Mouse (Mus musculus) small intestine, adult 2 months (tissue): ENCODE measurements around the gene Gch1. TPM values are rescaled to one million over a fixed set of nuclear protein-coding genes. Genes with fewer than 3 reads are reported as not detected.
"Not testable (repeated sequence)": the region's sequence is repeated elsewhere in the genome, so short reads cannot be mapped to it uniquely, and the experiment has no call there.

Source experiments
- H3K27ac ChIP-seq: fragments of 200-500 bp; 2 replicates; pipeline ENCODE4 v1.5.1; 2012; ENCODE audit warnings: low read depth, low read length, control low read depth, inconsistent platforms; ENCODE audit not compliant: insufficient read depth
- H3K27me3 ChIP-seq: fragments of 200-500 bp; 2 replicates; pipeline ENCODE4 v1.6.1; 2012; ENCODE audit warnings: mild to moderate bottlenecking, moderate library complexity, low read length, inconsistent platforms; ENCODE audit not compliant: control insufficient read depth, insufficient read depth
- H3K36me3 ChIP-seq: fragments of 200-500 bp; 2 replicates; pipeline ENCODE4 v1.6.1; 2012; ENCODE audit warnings: mild to moderate bottlenecking, low read length, control low read depth, inconsistent platforms; ENCODE audit not compliant: control insufficient read depth, insufficient read depth
- H3K4me1 ChIP-seq: fragments of 200-500 bp; 2 replicates; pipeline ENCODE4 v1.6.1; 2012; ENCODE audit warnings: low read length, inconsistent platforms, mixed read lengths; ENCODE audit not compliant: control insufficient read depth, insufficient read depth, insufficient read length
- H3K4me3 ChIP-seq: fragments of 200-500 bp; 2 replicates; pipeline ENCODE4 v1.5.1; 2012; ENCODE audit warnings: low read depth, mild to moderate bottlenecking, control low read depth, inconsistent platforms, low read length, moderate library complexity
- CTCF ChIP-seq: fragments of 200-500 bp; IDR thresholded peaks from 2 replicates; pipeline ENCODE4 v1.5.1; 2012; ENCODE audit warnings: low read depth, mild to moderate bottlenecking, control low read depth, inconsistent platforms, low read length, moderate library complexity, mixed read lengths; ENCODE audit not compliant: insufficient replicate concordance, insufficient read length; ENCODE audit errors: extremely low read depth
- POLR2A ChIP-seq: fragments of 200-500 bp; IDR thresholded peaks from 2 replicates; pipeline ENCODE4 v1.6.1; 2012; ENCODE audit warnings: low read depth, mild to moderate bottlenecking, control low read depth, inconsistent platforms, low read length, moderate library complexity
- WGBS: fragments of 180-500 bp; shearing (Covaris S2); methylation state at CpG from one replicate; pipeline ENCODE4 v1.1.7; 2018; 5-methylcytosine and 5-hydroxymethylcytosine counted together
- polyA plus RNA-seq: library from polyadenylated mRNA; depleted of rRNA; stranded (reverse); fragments of >200 nt; gene quantifications from 2 replicates; pipeline ENCODE4 v1.2.3, GENCODE M21; 2012

Gene Gch1
- polyA plus RNA-seq, 1 experiment, result 35.7 TPM

DNA sequence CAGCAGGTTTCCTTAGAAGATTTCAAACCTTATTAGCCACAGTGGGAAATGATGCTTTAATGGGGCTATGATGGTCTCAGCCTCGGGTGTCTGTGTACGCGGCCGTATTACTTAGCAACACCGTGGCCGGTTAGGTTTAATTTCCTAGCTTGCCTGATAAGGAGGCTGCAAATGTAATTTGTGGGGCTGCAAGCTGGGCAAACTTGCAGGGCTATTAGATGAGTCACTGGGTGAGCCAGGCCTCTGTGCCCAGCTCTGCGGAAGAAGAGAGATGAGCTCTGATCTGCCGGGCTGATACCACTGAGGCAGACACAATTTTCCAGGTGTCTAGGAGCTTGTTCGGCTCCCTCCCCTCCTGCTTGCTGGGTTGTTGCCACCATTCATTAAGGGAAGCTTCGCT, 55.3 kb downstream of the Gch1 start:
- H3K36me3 ChIP-seq, result no peaks in the 10 kb centered on the region
- TF ChIP-seq POLR2A, result no peak
- TF ChIP-seq CTCF, result no peak
- H3K4me3 ChIP-seq, result no peak overlapping the region
- H3K27ac ChIP-seq, result no peak overlapping the region
- 25% methylated on average over 10 of the region's 10 CpGs for WGBS
- peaks cover 7% of the 10 kb centered on the region for H3K4me1 ChIP-seq
- no peaks in the 10 kb centered on the region for H3K27me3 ChIP-seq

DNA sequence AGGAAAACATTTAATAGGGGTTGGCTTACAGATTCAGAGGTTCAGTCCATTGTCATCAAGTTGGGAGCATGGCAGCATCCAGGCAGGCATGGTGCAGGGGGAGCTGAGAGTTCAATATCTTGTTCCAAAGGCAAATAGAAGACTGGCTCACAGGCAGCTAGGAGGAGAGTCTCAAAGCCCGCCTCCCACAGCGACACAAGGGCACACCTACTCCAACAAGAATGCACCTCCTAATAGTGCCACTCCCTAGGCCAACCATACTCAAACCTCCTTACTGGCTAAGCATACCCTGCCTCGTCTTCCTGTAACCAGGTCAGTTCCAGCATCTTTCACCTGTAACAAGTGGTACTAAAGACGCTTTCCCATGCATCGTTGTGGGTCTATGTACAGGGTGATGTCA, 61.2 kb downstream of the Gch1 start:
- Histone ChIP-seq H3K4me3 (no peak overlapping the region), H3K27ac (no peak overlapping the region), H3K36me3 (no peaks in the 10 kb centered on the region), H3K4me1 (no peaks in the 10 kb centered on the region), H3K27me3 (no peaks in the 10 kb centered on the region)
- WGBS, result 64% methylated on average over 5 of the region's 5 CpGs
- TF ChIP-seq POLR2A, result no peak
- TF ChIP-seq CTCF, result no peak

DNA sequence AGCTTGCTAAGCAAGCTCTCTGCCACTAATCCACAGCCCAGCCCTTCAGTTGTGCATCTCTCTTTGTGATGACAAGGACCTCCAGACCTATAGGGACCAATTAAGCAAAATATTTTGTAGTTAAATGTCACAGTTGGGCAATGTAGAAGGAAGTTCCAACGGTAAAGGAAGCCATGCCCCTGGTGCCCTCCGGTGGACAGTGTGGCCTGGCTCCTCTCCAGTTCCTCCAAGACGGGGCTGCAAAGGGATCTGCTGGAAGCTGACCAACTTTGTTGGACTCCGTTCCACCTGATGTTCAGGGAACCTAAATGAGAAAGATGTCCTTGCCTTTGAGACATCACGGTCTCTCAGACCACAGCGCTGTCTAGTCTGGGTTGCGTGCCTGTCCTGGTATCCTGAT, 71.7 kb downstream of the Gch1 start:
- Histone ChIP-seq H3K4me1 (peaks cover 12% of the 10 kb centered on the region), H3K4me3 (no peak overlapping the region), H3K27me3 (no peaks in the 10 kb centered on the region), H3K36me3 (no peaks in the 10 kb centered on the region), H3K27ac (no peak overlapping the region)
- 48% methylated on average over 7 of the region's 7 CpGs for WGBS
- no peak for TF ChIP-seq POLR2A
- TF ChIP-seq CTCF, result no peak

DNA sequence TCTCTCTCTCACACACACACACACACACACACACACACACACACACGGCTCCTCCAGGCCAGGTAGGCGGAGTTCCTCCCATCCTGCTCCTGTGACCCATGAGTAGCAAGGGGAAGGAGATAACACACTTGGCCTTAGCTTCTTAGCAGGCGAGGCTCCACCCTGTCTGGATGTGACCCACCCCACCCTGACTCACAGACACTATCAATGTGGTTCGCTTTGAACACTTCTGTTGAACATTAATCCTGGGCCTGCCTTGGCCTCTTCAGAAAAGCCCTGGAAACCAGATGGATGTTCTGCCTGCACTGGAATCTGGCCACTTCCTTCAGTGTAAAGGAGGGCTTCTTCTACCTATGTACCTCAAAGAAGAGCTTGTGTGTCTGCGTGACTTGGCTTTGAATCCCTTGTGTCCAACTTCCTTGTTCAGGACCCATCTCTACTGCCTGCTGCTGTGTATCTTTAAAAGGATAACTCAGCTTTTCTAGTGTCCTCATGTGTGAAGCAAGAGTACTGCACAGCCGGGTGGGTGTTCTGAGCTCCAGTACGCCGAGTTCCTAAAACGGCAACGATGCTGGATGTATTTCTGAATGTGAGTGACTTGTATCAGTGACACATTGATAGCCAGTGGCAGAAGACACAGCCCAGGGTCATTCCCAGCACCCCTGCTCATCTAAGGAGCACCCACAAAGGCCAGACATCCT, 73.0 kb downstream of the Gch1 start:
- H3K27ac ChIP-seq, result peak overlapping the region; percentile 18; the same call in 1 of the 2 replicates
- 34% methylated on average over 10 of the region's 10 CpGs for WGBS
- no peaks in the 10 kb centered on the region for H3K27me3 ChIP-seq
- no peak overlapping the region for H3K4me3 ChIP-seq
- TF ChIP-seq CTCF (no peak), POLR2A (no peak)
- no peaks in the 10 kb centered on the region for H3K36me3 ChIP-seq
- H3K4me1 ChIP-seq, result peaks cover 12% of the 10 kb centered on the region

DNA sequence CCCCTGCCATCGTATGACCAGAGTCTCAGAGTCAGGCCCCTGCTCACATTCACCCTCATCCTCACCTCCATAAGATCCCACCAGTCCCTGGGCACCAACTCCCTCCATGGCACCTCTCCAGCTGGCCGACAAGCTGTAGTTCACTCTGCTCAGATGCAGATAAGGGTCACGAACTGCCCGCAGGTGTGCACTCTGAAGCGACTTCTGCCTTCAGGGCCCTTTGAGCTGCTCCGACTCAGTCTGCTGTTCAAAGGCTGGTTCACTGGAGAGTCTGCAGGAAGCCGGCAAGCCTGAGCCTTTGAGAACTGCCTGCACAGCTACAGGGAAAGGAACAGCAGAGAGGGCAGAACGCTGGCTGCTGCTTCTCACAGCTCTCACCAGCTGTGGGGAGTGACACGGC, 74.1 kb downstream of the Gch1 start:
- Histone ChIP-seq H3K36me3 (no peaks in the 10 kb centered on the region), H3K4me1 (peaks cover 12% of the 10 kb centered on the region), H3K4me3 (no peak overlapping the region), H3K27me3 (no peaks in the 10 kb centered on the region), H3K27ac (no peak overlapping the region)
- TF ChIP-seq POLR2A (no peak), CTCF (no peak)
- 19% methylated on average over 9 of the region's 9 CpGs for whole genome bisulfite sequencing

DNA sequence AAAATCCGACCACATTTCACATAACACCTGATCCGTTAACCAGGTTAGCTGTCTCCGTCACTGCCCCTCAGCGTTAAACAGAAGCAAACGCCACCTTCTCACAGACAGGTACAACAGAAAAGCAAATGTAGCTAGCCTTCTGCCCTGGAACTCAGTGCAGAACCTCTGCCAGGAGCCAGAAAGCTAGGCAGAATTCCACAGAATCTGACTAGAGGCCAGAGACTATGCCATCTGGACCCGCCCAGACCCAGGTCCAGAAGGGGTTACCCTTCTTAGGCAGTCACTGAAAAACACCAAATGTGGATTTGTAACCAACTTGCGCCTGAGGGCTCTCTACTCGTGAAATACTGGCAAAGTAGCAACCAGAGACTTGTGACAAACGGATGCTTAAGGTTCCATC, 77.9 kb downstream of the Gch1 start:
- Histone ChIP-seq H3K4me1 (peaks cover 8% of the 10 kb centered on the region), H3K4me3 (no peak overlapping the region), H3K36me3 (no peaks in the 10 kb centered on the region), H3K27ac (no peak overlapping the region), H3K27me3 (no peaks in the 10 kb centered on the region)
- 68% methylated on average over 9 of the region's 9 CpGs for WGBS
- TF ChIP-seq POLR2A, result no peak
- no peak for TF ChIP-seq CTCF

DNA sequence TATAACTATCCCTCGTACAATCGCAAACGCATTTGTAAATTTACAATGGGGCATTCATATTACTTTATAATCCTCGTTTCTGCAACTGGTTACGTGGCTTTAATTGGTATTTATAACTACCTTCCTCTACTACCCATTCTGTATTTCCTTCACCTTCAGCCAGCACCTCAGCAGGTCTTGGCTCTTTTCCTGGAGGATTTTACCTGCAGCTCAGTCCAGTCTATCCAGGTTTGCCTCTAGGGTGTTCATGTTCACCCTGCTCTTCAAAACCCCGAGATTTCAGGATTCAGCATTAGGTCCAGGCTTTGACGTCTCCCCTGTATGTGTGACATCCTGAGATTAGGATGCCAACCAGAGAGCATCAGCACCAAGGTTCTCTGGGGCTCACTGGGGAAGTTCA, 78.8 kb downstream of the Gch1 start:
- H3K27ac ChIP-seq, H3K36me3 ChIP-seq, H3K4me3 ChIP-seq, H3K4me1 ChIP-seq, H3K27me3 ChIP-seq: not testable (repeated sequence)
- 81% methylated on average over 7 of the region's 7 CpGs for WGBS
